Mouse (Mus musculus): ENCODE results near the gene Nucb1. TPM values are rescaled to one million over a fixed set of nuclear protein-coding genes. Genes with fewer than 3 reads are reported as not detected.
A peak's percentile ranks its signal among the peaks of the same experiment; 100 is the strongest.
"Not testable (repeated sequence)": the region's sequence is repeated elsewhere in the genome, so short reads cannot be mapped to it uniquely, and the experiment has no call there.

The Nucb1 gene
- polyA plus RNA-seq, 1 experiment from 2014 or later = 110 TPM

GRCm38 (mm10) chr7:45488293-45489204 lies 21.7 kb downstream of the Nucb1 start, which contains the start of gene Dhdh:
Dhdh (minus strand) TSS chr7:45488805.
- peak; percentile 32 for DNase-seq (ENCODE audit: low spot score)

- DNase-seq (ENCODE audit: low spot score) = no peak
These were observed 22.3 kb downstream of the Nucb1 start for GRCm38 (mm10) chr7:45487861-45488292.

GRCm38 (mm10) chr7:45486761-45487415 lies 23.3 kb downstream of the Nucb1 start, which contains the start of gene Gm45808:
Gm45808 (minus strand) TSS chr7:45486811.
- no peak for DNase-seq (ENCODE audit: low spot score)

- no peak for DNase-seq (ENCODE audit: low spot score)
These were observed 24.0 kb downstream of the Nucb1 start for GRCm38 (mm10) chr7:45486158-45486557.

- not testable (repeated sequence) for DNase-seq (ENCODE audit: low spot score)
These were observed 25.2 kb downstream of the Nucb1 start for GRCm38 (mm10) chr7:45484985-45485384.

- no peak for DNase-seq (ENCODE audit: low spot score)
These were observed 28.0 kb downstream of the Nucb1 start for GRCm38 (mm10) chr7:45482166-45482565.

GRCm38 (mm10) chr7:45481374-45481927 lies 28.8 kb downstream of the Nucb1 start, which contains the start of gene Tulp2:
Tulp2 (plus strand) TSS chr7:45481877.
- peak; percentile 74 for DNase-seq (ENCODE audit: low spot score)

- DNase-seq (ENCODE audit: low spot score) = not testable (repeated sequence)
These were observed 29.9 kb downstream of the Nucb1 start for GRCm38 (mm10) chr7:45480310-45480709.

GRCm38 (mm10) chr7:45478774-45479173 lies 31.4 kb downstream of the Nucb1 start:
- DNase-seq (ENCODE audit: low spot score) = no peak

- DNase-seq (ENCODE audit: low spot score) = peak; percentile 78
These were observed 33.2 kb downstream of the Nucb1 start for GRCm38 (mm10) chr7:45477003-45477402.

- no peak for DNase-seq (ENCODE audit: low spot score)
These were observed 33.8 kb downstream of the Nucb1 start for GRCm38 (mm10) chr7:45476453-45476852.

GRCm38 (mm10) chr7:45475291-45475969 lies 34.8 kb downstream of the Nucb1 start:
- no peak for DNase-seq (ENCODE audit: low spot score)

- peak; percentile 77 for DNase-seq (ENCODE audit: low spot score)
These were observed 39.3 kb downstream of the Nucb1 start for GRCm38 (mm10) chr7:45470869-45471268.

- DNase-seq (ENCODE audit: low spot score) = no peak
These were observed 43.0 kb downstream of the Nucb1 start for GRCm38 (mm10) chr7:45467090-45467670.

- DNase-seq (ENCODE audit: low spot score) = peak; percentile 95
These were observed 43.7 kb downstream of the Nucb1 start, which contains the start of gene Bax for GRCm38 (mm10) chr7:45466283-45467089. Bax (minus strand) TSS chr7:45466898.

- no peak for DNase-seq (ENCODE audit: low spot score)
These were observed 44.7 kb downstream of the Nucb1 start for GRCm38 (mm10) chr7:45465549-45465948.

GRCm38 (mm10) chr7:45465112-45465511 lies 45.1 kb downstream of the Nucb1 start:
- no peak for DNase-seq (ENCODE audit: low spot score)

- DNase-seq (ENCODE audit: low spot score) = no peak
These were observed 46.0 kb downstream of the Nucb1 start for GRCm38 (mm10) chr7:45463987-45464778.

GRCm38 (mm10) chr7:45462868-45463267 lies 47.3 kb downstream of the Nucb1 start:
- not testable (repeated sequence) for DNase-seq (ENCODE audit: low spot score)
